Mouse (Mus musculus) limb, embryonic 12.5 days (tissue): ENCODE data around the gene Ptpa. TPM values are rescaled to one million over a fixed set of nuclear protein-coding genes. Genes with fewer than 3 reads are reported as not detected.
A peak's percentile ranks its signal among the peaks of the same experiment; 100 is the strongest.

Experiments used
- ATAC-seq: fragments of 200-750 bp; cut with Nextera tagmentation; 2 replicates; pipeline ENCODE4 v1.8.0; 2017; ENCODE audit warnings: low read depth, moderate TSS enrichment; ENCODE audit not compliant: insufficient number of reproducible peaks, insufficient read depth, low FRiP score, low TSS enrichment
- H3K27ac ChIP-seq: fragments of 300-500 bp; sonication (generic); 2 replicates; pipeline ENCODE4 v1.5.1; 2016; ENCODE audit warnings: mild to moderate bottlenecking, moderate library complexity
- H3K27me3 ChIP-seq: fragments of 300-500 bp; sonication (generic); 2 replicates; pipeline ENCODE4 v1.6.1; 2016; ENCODE audit warnings: mild to moderate bottlenecking, moderate library complexity
- H3K36me3 ChIP-seq: fragments of 300-500 bp; sonication (generic); 2 replicates; pipeline ENCODE4 v1.6.1; 2016; ENCODE audit warnings: mild to moderate bottlenecking, moderate library complexity
- H3K4me1 ChIP-seq: fragments of 300-500 bp; sonication (generic); replicated peaks from 2 replicates; pipeline ENCODE4 v1.6.1; 2016
- H3K4me2 ChIP-seq: fragments of 300-500 bp; sonication (generic); 2 replicates; pipeline ENCODE4 v1.6.1; 2016; ENCODE audit warnings: mild to moderate bottlenecking, moderate library complexity
- H3K4me3 ChIP-seq: fragments of 300-500 bp; sonication (generic); replicated peaks from 2 replicates; pipeline ENCODE4 v1.5.1; 2016; ENCODE audit warnings: mild to moderate bottlenecking
- H3K9ac ChIP-seq: fragments of 300-500 bp; sonication (generic); replicated peaks from 2 replicates; pipeline ENCODE4 v1.6.1; 2016; ENCODE audit warnings: mild to moderate bottlenecking, moderate library complexity
- H3K9me3 ChIP-seq: fragments of 300-500 bp; sonication (generic); 2 replicates; pipeline ENCODE4 v1.6.1; 2016; ENCODE audit warnings: mild to moderate bottlenecking, moderate library complexity
- WGBS: fragments of 180-500 bp; shearing (Covaris S2); methylation state at CpG from one replicate; pipeline ENCODE4 v1.1.7; 2016; 5-methylcytosine and 5-hydroxymethylcytosine counted together
- polyA plus RNA-seq: library from polyadenylated mRNA; unstranded; fragments of >200 nt; fragmentation: Nextera tagmentation; extraction: Ambion mirVana; gene quantifications from 2 replicates; pipeline ENCODE4 v1.2.1, GENCODE M21; 2016

The Ptpa gene
- polyA plus RNA-seq, result 154 and 155 TPM in 2 replicates

DNA sequence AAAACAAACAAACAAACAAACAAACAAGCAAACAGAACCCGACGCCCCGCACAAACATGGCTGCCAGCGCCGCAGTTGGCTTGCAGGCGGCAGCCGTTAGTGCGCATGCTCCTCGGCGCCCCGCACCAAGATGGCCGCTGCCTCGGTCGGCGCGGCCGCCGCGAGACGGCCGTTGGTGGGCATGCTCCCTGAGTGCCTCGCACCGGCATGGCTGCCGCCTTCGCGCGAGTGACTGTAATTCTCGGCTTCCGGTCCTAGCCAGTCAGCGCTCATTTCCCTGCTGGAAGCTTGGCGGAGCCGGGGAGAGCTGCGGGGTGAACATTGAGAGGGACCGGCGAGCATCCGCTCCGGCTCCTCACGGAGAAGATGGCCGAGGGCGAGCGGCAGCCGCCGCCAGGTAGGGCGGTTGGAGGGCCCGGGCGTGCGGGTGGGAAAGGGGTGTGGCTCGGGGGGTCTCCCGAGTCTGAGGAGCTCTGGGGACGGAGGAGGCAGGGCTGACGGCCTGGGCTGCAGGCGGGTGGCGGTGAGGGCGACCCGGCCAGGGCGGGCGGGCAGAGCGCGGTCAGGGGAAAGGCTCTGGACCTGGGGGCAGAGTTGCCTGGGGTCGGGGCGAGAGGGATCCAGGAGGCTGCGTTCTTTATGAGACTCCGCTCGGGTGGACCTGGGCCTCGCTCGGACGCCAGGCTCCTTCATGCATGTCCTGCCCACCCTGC, at the start of gene Ptpa:
Gene Ptpa (plus strand): TSS at position 104 of the 713 bp plus-strand sequence.
- Histone ChIP-seq H3K4me2 (peak within 1 kb of the TSS; percentile 75), H3K9me3 (no peaks in the 10 kb centered on the region), H3K27ac (peak within 1 kb of the TSS; percentile 99), H3K36me3 (peaks cover 13% of the 10 kb centered on the region; the same call in 1 of the 2 replicates), H3K4me3 (peak within 1 kb of the TSS; percentile 84), H3K27me3 (no peaks in the 10 kb centered on the region; the same call in 1 of the 2 replicates), H3K4me1 (peaks cover 41% of the 10 kb centered on the region), H3K9ac (peak within 1 kb of the TSS; percentile 92)
- peak; percentile 82 for ATAC-seq
- under 1% methylated on average over 66 of the region's 67 CpGs for WGBS

- H3K9ac ChIP-seq, result no peak overlapping the region
- ATAC-seq, result no peak
- WGBS, result 84% methylated on average over 5 of the region's 5 CpGs
- H3K36me3 ChIP-seq, result peaks cover 43% of the 10 kb centered on the region
- H3K27me3 ChIP-seq, result no peaks in the 10 kb centered on the region
- H3K4me3 ChIP-seq, result no peak overlapping the region
- H3K4me2 ChIP-seq, result no peak overlapping the region
- H3K27ac ChIP-seq, result no peak overlapping the region
- no peaks in the 10 kb centered on the region for H3K9me3 ChIP-seq
- H3K4me1 ChIP-seq, result peaks cover 12% of the 10 kb centered on the region
Observed at GRCm38 (mm10) chr2:30366203-30366602, 49.6 kb upstream of the Ptpa start.

- ATAC-seq, result no peak
- no peak overlapping the region for H3K4me2 ChIP-seq
- WGBS, result 92% methylated on average over 8 of the region's 8 CpGs
- H3K9me3 ChIP-seq, result no peaks in the 10 kb centered on the region
- no peaks in the 10 kb centered on the region for H3K4me1 ChIP-seq
- peaks cover 90% of the 10 kb centered on the region for H3K36me3 ChIP-seq
- H3K9ac ChIP-seq, result no peak overlapping the region
- H3K27ac ChIP-seq, result no peak overlapping the region
- H3K27me3 ChIP-seq, result no peaks in the 10 kb centered on the region
- no peak overlapping the region for H3K4me3 ChIP-seq
Observed at GRCm38 (mm10) chr2:30371544-30371943, 44.3 kb upstream of the Ptpa start.

DNA sequence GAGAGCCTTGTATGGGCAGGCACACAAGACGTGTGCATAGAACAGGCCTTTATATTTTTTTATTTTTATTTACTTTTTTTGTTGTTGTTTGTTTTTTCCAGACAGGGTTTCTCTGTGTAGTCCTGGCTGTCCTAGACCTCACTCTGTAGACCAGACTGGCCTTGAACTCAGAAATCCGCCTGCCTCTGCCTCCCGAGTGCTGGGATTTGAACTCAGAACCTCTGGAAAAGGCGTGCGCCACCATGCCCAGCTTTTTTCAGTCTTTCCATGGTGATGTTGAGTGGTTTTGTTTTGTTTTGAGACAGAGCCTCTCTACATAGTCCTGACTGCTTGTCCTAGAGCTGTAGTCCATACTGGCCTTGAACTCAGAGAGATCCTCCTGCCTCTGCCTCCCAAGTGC, 43.1 kb upstream of the Ptpa start:
- H3K9me3 ChIP-seq, result no peaks in the 10 kb centered on the region
- peaks cover 93% of the 10 kb centered on the region for H3K36me3 ChIP-seq
- WGBS, result 93% methylated on average over 5 of the region's 5 CpGs
- H3K9ac ChIP-seq, result no peak overlapping the region
- H3K4me3 ChIP-seq, result no peak overlapping the region
- no peaks in the 10 kb centered on the region for H3K4me1 ChIP-seq
- no peak overlapping the region for H3K4me2 ChIP-seq
- no peak for ATAC-seq
- no peaks in the 10 kb centered on the region for H3K27me3 ChIP-seq
- no peak overlapping the region for H3K27ac ChIP-seq

DNA sequence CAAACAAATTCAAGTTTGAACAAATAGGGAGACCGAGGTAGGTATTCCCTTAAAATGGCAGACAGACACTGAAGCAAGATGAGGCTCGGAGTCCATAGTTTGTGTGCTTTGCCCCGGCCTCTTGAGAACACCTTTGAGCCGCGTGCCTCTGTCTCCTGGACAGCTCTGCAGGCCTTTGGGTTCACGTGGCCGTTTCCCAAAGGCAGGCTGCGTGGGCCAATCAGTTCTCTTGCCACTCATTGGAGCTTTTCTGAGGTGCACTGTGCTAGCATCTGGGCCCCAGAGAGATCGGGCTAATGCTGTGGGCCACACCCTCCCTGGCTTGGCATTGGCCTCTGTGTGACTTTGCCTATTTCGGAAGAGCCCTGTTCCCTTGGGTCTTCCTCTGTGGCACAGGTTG, 39.9 kb upstream of the Ptpa start:
- ATAC-seq, result no peak
- Histone ChIP-seq H3K27me3 (no peaks in the 10 kb centered on the region), H3K9me3 (no peaks in the 10 kb centered on the region), H3K36me3 (peaks cover 93% of the 10 kb centered on the region), H3K9ac (no peak overlapping the region), H3K4me3 (no peak overlapping the region), H3K27ac (no peak overlapping the region), H3K4me1 (no peaks in the 10 kb centered on the region), H3K4me2 (no peak overlapping the region)
- 91% methylated on average over 10 of the region's 10 CpGs for WGBS

- no peak for ATAC-seq
- 87% methylated on average over 5 of the region's 5 CpGs for WGBS
- H3K4me1 ChIP-seq, result no peaks in the 10 kb centered on the region
Observed at GRCm38 (mm10) chr2:30377721-30378120, 38.1 kb upstream of the Ptpa start.

DNA sequence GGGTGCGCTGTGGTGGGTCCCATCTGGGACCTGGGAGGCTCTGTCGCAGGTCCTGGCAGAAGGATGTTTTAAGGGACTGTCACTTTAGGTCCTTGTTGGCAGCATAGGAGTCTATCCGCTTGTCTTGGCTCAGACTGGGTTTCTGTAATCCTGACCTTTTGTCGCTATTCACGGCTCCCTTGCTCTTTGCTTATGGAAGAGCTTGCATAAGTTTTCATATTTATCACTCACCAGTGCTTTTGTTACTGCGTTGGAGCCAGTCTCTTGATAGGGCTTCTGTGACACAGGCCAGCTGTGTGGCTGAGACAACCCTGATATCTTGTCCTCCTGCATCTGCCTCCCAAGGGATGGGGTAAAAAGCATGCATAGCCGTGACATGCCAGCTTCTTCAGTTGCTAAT, 36.5 kb upstream of the Ptpa start:
- Histone ChIP-seq H3K4me2 (no peak overlapping the region), H3K27me3 (no peaks in the 10 kb centered on the region), H3K36me3 (peaks cover 95% of the 10 kb centered on the region), H3K9me3 (no peaks in the 10 kb centered on the region), H3K4me3 (no peak overlapping the region), H3K4me1 (no peaks in the 10 kb centered on the region), H3K27ac (no peak overlapping the region), H3K9ac (no peak overlapping the region)
- ATAC-seq, result no peak
- 95% methylated on average over 7 of the region's 7 CpGs for WGBS

More at GRCm38 (mm10) chr2:30377721-30378120, 38.1 kb upstream of the Ptpa start:
- no peak overlapping the region for H3K4me2 ChIP-seq
- H3K36me3 ChIP-seq, result peaks cover 93% of the 10 kb centered on the region
- H3K4me3 ChIP-seq, result no peak overlapping the region
- H3K9ac ChIP-seq, result no peak overlapping the region
- H3K27me3 ChIP-seq, result no peaks in the 10 kb centered on the region
- no peak overlapping the region for H3K27ac ChIP-seq
- no peaks in the 10 kb centered on the region for H3K9me3 ChIP-seq

DNA sequence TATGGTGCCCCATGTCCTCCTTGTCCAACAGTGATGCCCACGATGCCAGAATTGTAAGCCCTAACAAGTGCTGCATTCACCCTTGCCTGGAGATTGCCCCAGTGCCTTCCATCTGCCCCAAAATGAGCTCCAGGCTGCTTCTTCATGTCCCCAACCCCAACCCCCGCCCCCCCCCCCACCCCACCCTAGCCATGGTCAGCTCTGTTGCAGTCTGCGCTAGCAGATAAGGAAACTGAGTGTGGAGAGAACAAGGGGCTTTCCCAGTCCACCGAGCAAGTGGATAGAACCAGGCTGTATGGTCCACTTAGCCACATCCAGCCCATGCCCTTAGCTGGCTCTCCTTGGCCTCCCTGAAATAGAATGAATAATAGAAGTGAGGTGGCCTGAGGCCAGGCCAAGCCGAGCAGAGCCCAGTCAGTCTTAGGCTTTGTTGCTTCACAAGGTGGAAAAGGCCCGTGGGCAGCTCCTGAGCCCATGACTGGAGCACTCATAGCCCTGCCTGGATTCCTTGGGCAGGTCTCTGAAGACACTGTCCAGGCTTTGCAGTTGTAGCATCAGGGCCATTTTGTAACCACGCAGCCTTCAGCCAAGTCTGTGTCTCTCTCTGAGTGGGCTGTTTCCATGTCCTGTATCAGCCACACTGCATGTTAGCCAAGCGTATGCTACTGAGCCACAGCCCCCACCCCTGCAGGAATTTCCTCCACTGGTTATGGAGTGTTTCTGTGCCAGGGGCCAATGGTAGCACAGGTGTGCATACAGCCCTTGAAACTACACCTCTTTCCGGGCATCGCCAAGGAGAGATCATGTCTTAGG, 35.1 kb upstream of the Ptpa start:
- no peak overlapping the region for H3K4me2 ChIP-seq
- peaks cover 100% of the 10 kb centered on the region for H3K36me3 ChIP-seq

GRCm38 (mm10) chr2:30381377-30381725, 34.5 kb upstream of the Ptpa start:
- 95% methylated on average over 4 of the region's 4 CpGs for WGBS
- H3K27ac ChIP-seq, result no peak overlapping the region

More for the DNA sequence above, 35.1 kb upstream of the Ptpa start:
- Histone ChIP-seq H3K4me3 (no peak overlapping the region), H3K27me3 (no peaks in the 10 kb centered on the region), H3K9me3 (no peaks in the 10 kb centered on the region), H3K4me1 (no peaks in the 10 kb centered on the region), H3K27ac (no peak overlapping the region), H3K9ac (no peak overlapping the region)
- 88% methylated on average over 10 of the region's 10 CpGs for WGBS
- ATAC-seq, result no peak

GRCm38 (mm10) chr2:30384814-30385213, 31.0 kb upstream of the Ptpa start:
- Histone ChIP-seq H3K4me2 (no peak overlapping the region), H3K4me1 (no peaks in the 10 kb centered on the region), H3K27ac (no peak overlapping the region), H3K4me3 (no peak overlapping the region), H3K36me3 (peaks cover 60% of the 10 kb centered on the region), H3K9me3 (no peaks in the 10 kb centered on the region), H3K27me3 (no peaks in the 10 kb centered on the region), H3K9ac (no peak overlapping the region)
- ATAC-seq, result no peak
- 90% methylated on average over 5 of the region's 5 CpGs for WGBS

More at GRCm38 (mm10) chr2:30381377-30381725, 34.5 kb upstream of the Ptpa start:
- Histone ChIP-seq H3K4me2 (no peak overlapping the region), H3K36me3 (peaks cover 95% of the 10 kb centered on the region), H3K9ac (no peak overlapping the region), H3K9me3 (no peaks in the 10 kb centered on the region), H3K4me1 (no peaks in the 10 kb centered on the region), H3K27me3 (no peaks in the 10 kb centered on the region), H3K4me3 (no peak overlapping the region)
- ATAC-seq, result no peak

GRCm38 (mm10) chr2:30385591-30385990, 30.2 kb upstream of the Ptpa start:
- no peak for ATAC-seq
- Histone ChIP-seq H3K9me3 (no peaks in the 10 kb centered on the region), H3K4me2 (no peak overlapping the region), H3K4me3 (no peak overlapping the region), H3K36me3 (peaks cover 52% of the 10 kb centered on the region), H3K4me1 (no peaks in the 10 kb centered on the region), H3K9ac (no peak overlapping the region), H3K27ac (no peak overlapping the region), H3K27me3 (no peaks in the 10 kb centered on the region)
- 85% methylated on average over 4 of the region's 4 CpGs for WGBS
